Mouse (Mus musculus): Measurements from ENCODE around the gene Cd86. TPM values are rescaled to one million over a fixed set of nuclear protein-coding genes. Genes with fewer than 3 reads are reported as not detected.

The Cd86 gene
- polyA plus RNA-seq, 1 experiment: 2.5 TPM

DNA sequence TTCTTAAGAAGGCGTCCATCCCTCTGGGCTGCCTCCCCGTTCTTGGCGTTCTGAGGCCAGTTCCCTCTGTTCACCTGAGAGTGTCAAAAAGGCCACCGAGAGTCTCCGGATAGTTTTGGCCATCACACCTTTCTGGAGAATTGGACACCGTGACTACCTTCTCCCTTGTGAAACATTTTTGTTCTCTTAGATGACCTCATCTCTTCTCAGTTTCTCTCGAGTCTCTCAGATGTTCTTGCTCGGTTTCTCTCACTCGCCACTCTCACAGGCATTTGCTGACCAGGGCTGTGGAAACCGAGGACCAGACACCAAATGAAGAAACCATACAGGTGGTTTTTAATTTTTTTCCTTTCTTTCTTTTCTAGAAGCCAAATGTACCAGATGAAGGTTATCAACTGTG is 4.6 kb downstream of the Cd86 start:
- DNase-seq (ENCODE audit: extremely low spot score in 1 of 2, low spot score in 1 of 2): no peak

DNA sequence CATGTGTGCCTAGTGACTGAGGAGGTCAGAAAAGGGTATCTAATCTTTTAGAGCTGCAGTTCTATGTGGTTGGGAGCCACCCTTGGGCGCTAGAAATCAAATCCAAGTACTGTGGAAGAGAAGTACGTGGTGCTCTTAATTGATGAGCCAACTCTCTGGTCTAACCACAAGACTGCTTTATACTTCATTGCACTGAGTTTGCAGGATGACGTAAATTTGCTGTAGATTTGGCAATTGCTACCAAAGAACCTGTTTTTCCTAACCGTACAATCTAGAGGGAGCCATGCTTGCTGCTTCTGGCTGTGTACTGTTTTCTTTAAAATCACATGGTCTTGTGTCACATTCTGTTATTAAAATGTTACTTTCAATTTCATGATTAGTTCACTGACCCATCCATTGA is 10.0 kb downstream of the Cd86 start:
- DNase-seq (ENCODE audit: extremely low spot score in 1 of 2, low spot score in 1 of 2): no peak

DNA sequence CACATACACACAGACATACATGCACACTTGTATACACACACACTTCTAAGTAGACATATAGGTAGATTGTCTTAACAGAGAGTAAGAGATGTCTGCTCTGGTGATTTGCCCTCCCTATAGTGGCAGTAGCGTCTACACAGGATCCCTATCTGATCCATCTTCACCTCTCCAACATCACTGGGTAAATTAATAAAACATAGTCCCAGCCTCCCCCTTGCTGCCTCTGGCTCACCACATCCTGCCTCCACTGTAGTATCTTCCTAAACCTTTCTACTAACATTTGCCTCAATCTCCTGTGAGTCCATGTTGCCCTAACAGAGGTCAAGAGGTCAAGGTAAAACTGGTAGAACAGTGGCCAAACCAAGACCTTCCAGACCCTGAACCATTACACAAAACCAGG is 10.7 kb downstream of the Cd86 start:
- DNase-seq (ENCODE audit: extremely low spot score in 1 of 2, low spot score in 1 of 2): no peak

DNA sequence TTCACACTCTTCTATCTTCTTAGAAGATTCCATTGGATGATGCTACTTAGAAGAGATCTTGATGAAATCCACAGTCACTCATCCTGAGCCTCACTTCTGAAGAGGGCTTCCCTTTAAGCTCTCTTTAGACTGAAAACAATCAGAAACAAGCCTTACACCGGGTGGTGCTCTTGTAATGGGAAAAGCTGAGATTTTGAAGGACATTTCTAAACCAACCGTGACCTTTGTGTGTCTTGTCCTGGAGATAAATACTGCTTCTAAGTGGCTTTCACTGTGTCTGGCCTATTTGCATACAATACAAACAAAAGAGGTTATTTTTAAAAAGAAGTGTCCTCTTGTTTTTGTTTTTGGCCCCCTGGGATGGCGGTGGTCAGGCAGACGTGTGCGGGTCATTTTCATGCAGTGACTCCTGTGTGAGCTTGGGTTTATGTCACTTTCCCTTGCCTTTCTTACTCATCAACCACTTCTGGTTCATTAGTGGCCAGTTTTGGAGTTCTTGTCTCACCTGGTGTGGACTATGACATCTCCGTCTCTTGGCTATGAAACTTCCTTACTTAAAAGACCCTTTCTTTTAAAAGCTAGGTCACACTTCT is 14.6 kb downstream of the Cd86 start:
- DNase-seq (ENCODE audit: extremely low spot score in 1 of 2, low spot score in 1 of 2): no peak

DNA sequence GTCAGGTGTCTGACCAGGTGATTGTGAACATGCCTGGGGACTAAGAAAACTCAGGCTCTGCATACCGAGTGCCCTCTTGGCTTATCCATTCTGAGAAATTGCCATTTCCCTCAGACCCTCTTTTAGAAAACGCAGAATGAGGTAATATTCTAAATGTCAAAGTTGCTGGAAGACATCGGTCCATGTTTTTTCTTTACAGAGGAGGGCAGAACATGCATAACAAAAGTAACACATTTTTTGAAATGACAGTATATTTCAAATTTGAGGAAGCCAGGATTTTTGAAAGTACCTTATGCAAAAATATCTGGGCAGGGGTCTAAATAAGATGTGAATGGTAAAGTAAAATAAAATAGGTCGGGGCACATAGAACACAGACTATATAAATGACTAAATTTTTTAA is 15.4 kb downstream of the Cd86 start:
- DNase-seq (ENCODE audit: extremely low spot score in 1 of 2, low spot score in 1 of 2): no peak

DNA sequence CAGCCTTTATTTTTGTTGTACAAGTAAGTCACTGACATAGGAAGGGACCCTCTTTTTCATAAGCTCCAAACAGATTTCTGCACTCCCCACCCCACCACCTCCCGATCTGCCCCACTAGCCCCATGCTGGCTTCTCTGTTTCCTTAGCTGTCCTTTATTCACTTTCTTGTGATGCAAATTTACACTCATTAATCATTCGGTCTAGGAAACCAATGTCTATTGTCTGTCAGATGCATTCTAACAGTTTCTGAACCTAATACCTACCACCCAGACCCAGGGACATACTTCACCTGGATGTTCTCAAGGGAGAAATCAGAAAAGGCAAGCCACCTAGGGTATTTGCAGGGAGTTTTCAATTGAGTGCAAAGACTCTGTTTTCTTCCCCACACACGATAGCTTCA is 16.6 kb downstream of the Cd86 start:
- DNase-seq (ENCODE audit: extremely low spot score in 1 of 2, low spot score in 1 of 2): no peak

DNA sequence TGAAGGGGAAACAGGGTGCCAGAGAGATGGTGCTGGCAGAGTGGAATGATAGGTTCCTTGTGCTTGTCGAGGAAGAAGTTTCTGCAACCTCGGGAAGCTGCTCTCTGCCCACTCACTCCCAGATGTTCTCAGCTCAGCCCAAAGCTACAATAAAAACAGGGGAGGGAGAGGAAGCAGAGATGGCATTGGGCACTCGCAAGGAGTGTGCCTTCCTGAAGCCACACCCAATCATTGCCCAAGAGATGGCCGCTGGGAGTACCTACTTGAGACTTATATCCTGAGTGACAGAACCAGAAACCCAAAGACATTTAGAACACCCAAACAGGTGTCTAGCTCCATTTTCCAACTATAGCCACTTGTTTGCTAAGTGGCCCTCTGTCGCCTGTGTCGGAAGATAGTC is 20.8 kb downstream of the Cd86 start:
- no peak for DNase-seq (ENCODE audit: extremely low spot score in 1 of 2, low spot score in 1 of 2)

DNA sequence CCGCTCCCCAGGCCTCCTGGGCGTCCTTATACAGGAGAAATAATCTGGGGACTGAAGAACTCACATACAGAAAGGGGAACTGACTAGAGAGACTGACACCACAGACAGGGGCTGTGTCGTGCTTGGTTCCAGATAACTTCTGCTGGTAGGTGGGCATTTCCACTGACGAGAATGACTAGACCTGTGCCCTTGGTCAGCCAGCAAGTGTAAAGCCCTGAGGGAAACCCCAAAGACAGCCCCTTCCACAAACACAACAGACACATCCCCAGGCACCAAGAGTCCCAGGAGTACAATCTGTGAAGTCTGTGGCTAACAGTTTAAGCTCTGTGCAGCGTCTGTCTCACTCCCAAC is 23.2 kb downstream of the Cd86 start:
- no peak for DNase-seq (ENCODE audit: extremely low spot score in 1 of 2, low spot score in 1 of 2)

DNA sequence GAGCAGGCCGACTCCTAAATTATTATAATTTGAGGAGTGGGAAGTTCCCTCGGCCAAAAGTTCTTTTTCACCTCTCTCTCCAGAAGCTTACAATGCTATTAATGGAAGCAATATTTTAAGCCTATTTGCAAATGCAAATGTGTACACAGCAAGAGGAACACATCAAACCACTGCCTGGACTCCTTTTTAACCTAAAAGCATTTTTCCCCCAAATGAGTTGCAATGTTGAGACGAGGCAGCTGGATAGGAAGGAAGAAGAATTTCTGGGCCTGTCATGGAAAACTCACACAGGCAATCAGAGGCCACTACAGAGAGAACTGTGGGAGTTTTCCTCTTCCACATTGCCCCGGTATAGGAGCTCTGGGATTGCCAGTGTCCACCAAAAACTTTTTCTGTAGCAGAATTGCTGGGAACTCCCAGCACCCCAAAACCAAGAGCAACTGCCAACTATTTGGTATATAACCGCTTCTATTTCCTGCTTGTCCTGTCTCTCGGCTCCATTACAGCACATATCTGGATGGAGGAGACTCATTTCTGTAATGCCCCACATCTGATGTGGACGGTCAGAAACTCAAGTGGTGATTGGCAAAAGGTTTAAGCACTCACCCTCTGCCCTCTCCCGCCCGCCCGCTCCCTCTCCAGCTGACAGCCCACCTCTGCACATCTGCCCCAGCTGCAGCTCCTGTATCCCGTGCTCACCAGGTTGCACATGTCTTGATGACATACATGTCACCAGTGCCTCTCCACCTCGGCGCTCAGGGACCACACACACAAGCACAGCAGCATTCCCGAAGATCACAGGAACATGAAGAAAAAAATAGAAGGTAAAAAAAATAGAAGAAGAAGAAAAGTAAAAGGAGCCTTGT is 23.8 kb downstream of the Cd86 start:
- DNase-seq (ENCODE audit: extremely low spot score in 1 of 2, low spot score in 1 of 2): no peak

DNA sequence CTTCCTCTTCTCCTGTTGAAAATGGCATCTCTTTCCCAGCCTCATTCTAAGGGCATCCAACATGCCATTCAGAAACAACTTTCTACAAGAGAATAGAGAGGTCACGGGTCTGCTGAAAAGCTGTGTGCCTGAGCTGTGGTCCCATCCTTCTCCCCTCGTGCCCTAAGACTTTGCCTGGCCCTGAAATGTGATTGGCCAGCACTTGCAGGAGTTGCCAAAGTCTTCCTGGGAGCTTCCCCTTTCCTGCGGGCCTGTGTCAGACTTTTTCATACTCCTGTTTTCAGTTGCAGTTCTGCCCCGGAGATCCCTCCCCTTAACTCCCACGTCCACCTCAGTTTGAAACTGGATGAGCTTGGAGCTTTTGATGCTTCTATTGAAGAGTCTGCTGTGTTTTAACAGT is 24.9 kb downstream of the Cd86 start:
- DNase-seq (ENCODE audit: extremely low spot score in 1 of 2, low spot score in 1 of 2): no peak

DNA sequence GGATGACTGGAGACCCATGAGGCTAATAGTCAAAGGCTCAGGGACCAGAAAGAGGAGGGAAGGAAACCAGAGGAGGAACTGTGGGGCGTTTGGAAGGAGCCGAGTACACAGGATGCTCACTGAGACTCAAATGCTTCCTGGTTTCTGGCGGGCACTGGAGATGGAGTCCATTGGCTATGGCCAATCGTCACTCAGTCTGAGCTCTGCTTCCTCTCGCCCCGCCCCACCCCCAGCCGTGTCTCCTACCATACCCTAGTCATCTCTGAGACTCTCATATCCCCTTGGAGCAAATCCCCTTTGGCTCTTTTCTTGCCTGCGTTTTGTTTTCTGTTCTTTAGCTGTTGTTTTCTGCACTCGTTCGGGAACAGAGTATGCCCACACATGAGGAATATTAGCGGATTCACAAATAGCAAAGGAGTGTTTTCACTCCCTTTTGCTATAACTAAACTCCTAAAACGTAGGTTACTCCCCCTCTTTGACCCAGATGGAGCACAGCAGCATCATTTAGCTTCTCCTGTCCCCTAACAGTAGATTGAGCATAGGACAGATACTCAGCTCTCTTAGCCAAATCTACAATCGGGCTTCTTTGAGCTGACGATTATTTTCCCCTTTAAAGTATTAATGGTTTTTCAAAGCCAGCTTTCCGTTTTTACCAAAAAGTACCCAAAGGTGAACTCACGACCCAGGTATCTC is 25.9 kb downstream of the Cd86 start:
- DNase-seq (ENCODE audit: extremely low spot score in 1 of 2, low spot score in 1 of 2): no peak

DNA sequence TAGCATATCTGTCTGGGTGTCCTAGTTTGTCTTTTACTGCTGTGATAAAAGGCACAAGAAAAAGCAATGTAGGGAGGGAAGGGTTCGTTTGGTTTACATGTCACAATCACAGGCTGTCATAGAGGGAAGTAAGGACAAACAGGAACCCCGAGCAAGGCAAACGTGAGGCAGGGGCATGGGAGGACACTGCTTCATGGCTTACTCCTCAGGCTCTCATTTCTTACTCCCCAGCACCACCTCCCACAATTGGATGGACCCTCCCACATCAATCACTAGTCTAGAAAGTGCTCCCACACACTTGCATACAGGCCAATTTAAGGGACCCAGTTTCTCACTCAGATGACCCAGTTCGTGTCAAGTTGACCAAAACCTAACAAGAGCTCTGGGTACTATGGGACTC is 29.1 kb downstream of the Cd86 start:
- DNase-seq (ENCODE audit: extremely low spot score in 1 of 2, low spot score in 1 of 2): no peak

DNA sequence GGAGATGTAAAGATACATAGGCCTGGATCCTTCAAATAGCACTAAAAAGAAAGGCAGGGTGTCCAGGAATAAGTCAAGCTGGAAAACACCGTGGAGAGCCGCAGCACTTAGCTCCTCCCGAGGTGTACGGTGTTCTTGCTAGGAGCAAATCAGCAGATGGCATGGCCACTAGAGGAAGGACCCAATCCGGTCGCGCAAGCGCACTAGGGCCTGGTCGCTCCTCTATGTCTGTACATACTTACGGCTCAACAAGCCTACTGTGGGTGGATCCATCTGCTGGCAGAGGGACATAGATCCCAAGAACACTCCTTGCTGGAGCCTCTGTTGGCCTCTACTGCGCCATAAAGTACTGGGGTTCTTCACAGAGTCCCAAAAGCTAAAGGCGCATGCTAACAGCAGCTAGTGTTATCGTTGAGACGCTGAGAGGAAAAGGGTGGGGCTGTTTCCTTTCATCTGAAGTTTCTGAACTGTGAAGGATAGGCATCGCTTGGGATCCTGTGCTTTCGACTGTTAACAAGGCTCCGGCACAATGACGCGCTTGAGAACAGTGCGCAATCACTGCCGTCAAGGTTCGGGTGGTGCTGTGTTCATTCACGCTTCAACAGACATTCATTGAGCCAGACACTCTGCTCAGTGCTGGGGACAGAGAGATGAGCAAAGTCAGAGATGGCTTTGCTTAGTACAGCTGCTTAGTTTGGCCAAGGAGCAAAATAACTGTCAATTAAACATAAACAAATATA is 30.7 kb downstream of the Cd86 start:
- DNase-seq (ENCODE audit: extremely low spot score in 1 of 2, low spot score in 1 of 2): no peak

DNA sequence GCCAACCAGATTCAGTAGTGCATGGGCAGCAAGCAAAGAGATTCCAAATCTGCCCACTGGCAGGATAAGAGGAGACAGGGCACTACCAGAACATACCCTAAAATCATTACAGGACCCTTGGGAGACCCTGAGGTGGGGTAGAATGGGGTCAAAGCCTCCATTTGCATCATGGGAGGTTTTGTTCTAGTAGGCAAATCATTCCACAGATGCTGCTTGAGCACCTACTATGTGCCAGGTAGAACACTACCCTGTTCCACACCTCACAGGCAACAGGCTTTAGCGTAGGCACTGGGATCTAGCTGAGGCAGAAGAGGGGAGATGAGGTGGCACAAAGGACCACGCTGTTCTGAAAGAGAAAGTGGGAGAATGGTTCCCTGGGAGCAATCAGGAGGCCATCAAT is 31.5 kb downstream of the Cd86 start:
- DNase-seq (ENCODE audit: extremely low spot score in 1 of 2, low spot score in 1 of 2): no peak

DNA sequence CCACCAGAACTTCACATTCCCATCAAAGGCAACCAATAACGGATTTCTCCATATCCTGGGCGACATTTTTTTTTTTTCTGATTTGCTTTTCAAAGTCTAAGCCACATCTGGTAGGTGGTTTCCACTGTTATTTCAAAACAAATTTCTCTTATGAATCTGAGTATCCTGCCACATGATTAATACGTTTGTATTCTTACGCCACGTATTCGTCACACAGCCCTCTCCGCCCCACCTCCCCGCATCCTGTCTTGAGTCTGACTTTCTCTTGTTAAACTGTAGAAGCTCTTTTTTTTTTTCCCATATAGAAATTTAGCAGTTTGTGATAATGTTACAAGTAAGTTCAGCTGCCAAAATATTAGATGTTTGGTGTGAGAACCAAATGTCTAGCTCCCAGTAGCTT is 33.7 kb downstream of the Cd86 start:
- no peak for DNase-seq (ENCODE audit: extremely low spot score in 1 of 2, low spot score in 1 of 2)

DNA sequence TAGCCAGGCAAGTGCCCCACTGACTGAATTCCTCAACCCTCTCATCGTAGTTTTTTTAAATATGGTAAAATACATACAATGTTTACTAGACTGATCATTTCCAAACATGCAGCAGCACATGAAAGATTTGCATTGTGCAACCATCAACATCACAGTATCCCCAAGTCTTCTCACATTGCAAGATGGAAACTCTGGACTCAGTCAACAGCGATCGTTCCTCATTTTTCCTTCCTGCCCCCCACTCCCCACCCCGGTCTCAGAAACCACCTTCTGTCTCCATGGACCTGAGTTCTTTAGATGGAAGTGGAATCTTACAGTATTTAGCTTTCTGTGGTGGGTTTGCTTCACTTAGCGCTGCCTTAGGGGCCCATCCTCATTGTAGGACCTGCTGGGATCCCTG is 34.3 kb downstream of the Cd86 start:
- DNase-seq (ENCODE audit: extremely low spot score in 1 of 2, low spot score in 1 of 2): no peak

DNA sequence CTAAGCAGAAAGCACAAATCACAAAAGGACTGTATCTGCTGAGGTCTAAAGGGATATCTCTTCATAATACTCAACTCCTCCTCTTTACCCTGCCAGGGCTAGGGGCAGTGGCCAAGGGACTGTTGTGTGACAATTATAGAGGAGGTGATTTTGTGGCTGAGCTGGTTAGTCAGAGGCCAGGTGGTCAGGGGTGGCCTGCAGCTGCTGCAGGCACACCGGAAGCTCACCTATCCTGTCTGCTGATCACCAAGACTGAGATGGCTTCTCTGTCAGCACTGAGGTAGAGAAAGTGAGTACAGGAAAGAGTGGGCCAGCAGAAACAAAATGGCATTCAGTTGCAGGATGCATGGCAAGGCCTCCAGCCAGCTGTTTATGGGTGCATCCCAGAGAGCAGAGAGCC is 38.1 kb downstream of the Cd86 start:
- DNase-seq (ENCODE audit: extremely low spot score in 1 of 2, low spot score in 1 of 2): no peak

DNA sequence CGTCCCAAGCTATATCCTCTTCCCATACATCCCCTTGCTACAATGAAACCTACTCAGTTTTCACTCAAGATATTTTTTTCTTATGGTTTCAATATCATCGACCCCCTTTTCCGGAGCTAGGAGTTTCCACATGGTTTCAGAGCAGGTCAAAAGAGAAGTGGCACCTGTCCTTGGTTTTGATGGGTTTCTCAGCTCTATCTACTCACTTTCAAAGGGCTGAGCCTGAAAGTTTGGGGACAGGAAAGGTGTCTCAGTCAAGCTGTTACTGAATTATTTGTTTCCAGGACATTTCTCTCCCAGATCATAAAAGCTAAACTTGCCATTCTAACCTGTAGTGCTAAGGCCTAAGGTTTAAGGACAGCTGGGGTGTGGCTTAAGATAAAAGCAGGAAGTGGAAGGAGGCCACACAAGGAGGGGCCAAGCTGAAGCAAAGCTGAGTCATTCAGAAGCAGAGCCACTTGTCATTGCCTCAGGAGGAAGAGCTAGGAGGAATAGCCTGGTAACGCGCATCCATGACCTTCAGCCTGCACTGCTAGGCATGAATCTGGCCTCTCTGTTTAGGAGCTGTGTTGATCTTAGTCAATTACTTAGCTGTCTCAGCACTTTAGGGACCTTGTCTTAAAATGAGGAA is 39.2 kb downstream of the Cd86 start:
- no peak for DNase-seq (ENCODE audit: extremely low spot score in 1 of 2, low spot score in 1 of 2)

DNA sequence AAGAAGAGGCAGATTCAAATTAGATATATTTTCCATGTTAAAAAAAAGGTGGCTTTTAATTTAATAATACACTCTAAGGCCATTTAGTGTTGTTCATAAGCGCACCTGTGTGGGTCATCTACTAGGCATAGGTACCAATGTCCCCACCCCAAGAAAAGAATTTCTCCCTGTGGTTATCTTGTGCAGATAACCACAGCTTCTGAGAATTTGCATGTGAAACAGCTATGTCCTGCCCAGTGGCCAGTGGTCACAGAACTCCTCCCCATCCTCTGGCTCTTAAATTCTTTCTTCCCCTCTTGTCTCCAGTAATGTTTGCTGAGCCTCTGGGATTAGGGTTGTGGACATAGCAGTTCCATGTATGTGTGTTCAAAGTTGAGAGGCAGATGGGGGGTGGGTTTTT is 40.0 kb downstream of the Cd86 start:
- DNase-seq (ENCODE audit: extremely low spot score in 1 of 2, low spot score in 1 of 2): no peak

DNA sequence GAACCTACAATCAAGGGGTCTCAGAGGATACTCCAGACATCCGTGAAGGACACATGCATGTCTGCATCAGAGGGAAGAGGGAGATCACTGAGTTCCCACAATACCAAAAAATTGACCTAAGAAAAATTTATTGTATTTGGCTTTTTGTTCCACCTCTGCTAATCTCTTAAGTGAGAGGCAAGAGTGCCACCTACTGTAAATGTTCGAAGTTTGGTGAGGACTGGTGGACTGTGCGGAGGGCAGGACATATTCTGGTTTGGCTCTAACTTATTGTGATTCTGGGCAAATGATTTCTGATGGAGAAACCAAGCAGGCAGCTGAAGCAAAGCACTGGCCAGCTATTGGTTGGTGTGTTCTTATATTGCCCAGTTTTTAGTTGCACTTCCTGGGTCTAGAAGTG is 43.6 kb downstream of the Cd86 start:
- DNase-seq (ENCODE audit: extremely low spot score in 1 of 2, low spot score in 1 of 2): peak in 1 of 2 experiments; percentile 45

DNA sequence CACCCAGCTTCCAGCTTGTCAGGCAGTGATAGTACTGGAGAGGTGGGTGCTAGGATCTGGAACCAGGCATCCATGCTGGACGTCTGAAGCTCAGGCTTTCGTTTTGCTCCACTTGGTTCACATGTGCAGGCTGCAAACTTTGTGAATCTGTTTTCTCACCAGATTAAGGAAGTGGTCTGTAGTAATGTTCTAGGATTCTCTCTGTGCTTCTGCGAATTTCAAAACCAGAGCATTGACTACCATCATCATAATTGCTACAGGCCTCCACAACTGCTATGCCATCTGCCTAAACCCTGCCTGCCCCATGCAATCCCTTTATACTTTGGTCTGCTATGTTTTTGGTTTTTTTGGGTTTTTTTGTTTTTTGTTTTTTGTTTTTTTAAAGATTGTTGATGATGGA is 44.8 kb downstream of the Cd86 start:
- DNase-seq (ENCODE audit: extremely low spot score in 1 of 2, low spot score in 1 of 2): no peak

Measured in frontal cortex, adult 2 months (tissue).